Mouse (Mus musculus): ENCODE data around the gene Gm1113. TPM values are rescaled to one million over a fixed set of nuclear protein-coding genes. Genes with fewer than 3 reads are reported as not detected.

Gene Gm1113
- polyA plus RNA-seq, 1 experiment from 2014 or later, result not detected

DNA sequence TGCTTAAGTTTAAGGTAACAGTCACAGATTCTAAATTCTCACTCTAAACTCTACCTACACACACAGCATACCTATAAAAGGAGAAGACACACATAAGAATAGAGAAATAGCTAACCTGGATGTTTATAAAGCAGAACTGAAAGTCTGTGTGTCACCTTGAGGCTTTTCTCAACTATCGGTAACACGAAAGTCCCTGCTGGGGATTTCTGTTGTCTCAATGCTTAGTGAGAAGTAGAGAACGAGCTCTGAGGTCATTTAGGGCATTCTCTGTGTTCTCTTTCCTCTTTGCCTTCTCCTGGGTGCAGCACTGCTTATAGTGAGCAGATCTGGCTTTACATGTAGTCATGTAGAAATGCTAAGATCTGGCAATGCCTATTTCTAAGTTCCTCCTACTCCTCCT lies 34.1 kb downstream of the Gm1113 start:
- Histone ChIP-seq H3K9me3 (ENCODE audit: control insufficient read depth, low read length) (no peaks in the 10 kb centered on the region), H3K27me3 (ENCODE audit: control insufficient read depth, insufficient read depth, low read length) (no peaks in the 10 kb centered on the region), H3K4me2 (ENCODE audit: low read depth, severe bottlenecking) (no peak overlapping the region), H3K36me3 (ENCODE audit: control insufficient read depth, insufficient read depth, low read length) (peaks cover 5% of the 10 kb centered on the region), H3K27ac (replicated peaks; ENCODE audit: low read depth, low read length) (no peak overlapping the region), H3K4me1 (ENCODE audit: control insufficient read depth, insufficient read depth, low read length) (0 out of 2 replicates have a peak, but pooled peaks cover 2% of the 10 kb centered on the region), H3K4me3 (ENCODE audit: low read depth, low read length) (no peak overlapping the region), H3K9ac (ENCODE audit: low read length) (no peak overlapping the region)
- DNase-seq (ENCODE audit: low spot score) (no peak), ATAC-seq (ENCODE audit: insufficient number of reproducible peaks, low FRiP score, low TSS enrichment, low read depth) (no peak)
- WGBS, result 84% methylated on average over 3 of the region's 3 CpGs

DNA sequence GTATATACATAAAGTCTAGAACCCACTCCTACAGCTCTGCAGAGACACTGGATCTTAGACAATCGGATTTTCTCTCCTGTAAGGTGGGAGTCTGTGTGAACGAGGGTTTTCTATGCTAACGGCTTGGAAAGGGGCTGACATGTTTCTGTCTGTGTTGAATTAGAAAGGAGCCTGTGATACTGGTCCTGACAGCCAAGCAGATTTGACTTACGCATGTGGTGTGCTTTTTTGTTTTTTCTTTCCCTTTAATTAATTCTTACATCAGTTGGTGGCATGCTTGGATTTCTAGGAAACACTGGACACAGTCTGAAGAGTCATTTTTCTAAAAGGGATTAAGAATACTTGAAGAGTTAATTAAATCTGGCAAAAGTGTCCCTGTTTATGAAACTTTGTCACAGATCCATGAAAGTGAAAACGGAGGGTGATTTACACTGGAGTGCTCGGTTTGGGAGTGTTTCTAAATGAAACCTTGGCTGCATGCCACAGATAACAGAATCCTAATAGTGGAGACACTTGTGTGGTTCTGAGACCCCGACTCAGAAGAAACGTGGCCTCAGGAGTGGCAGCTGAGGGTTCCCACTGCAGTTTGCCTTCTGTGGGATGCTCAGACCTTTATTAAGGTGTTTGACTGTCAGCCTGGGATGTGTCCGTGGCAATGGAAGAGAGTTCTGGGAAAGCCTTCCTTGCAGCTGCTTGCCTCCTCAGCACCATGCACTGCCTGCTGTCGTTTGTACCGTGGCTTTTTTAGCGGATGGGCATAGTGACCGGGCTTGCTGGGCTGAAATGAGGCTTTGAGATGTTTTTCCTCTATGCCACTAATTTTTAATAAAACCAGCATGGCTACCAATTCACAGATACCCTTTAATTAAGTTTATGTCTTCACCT lies 35.8 kb downstream of the Gm1113 start:
- Histone ChIP-seq H3K4me3 (ENCODE audit: low read depth, low read length) (no peak overlapping the region), H3K27ac (replicated peaks; ENCODE audit: low read depth, low read length) (no peak overlapping the region), H3K4me1 (ENCODE audit: control insufficient read depth, insufficient read depth, low read length) (0 out of 2 replicates have a peak, but pooled peaks cover 2% of the 10 kb centered on the region), H3K9ac (ENCODE audit: low read length) (no peak overlapping the region), H3K27me3 (ENCODE audit: control insufficient read depth, insufficient read depth, low read length) (no peaks in the 10 kb centered on the region), H3K4me2 (ENCODE audit: low read depth, severe bottlenecking) (no peak overlapping the region), H3K36me3 (ENCODE audit: control insufficient read depth, insufficient read depth, low read length) (peaks cover 2% of the 10 kb centered on the region; the same call in 1 of the 2 replicates), H3K9me3 (ENCODE audit: control insufficient read depth, low read length) (no peaks in the 10 kb centered on the region)
- DNase-seq (ENCODE audit: low spot score) (no peak), ATAC-seq (ENCODE audit: insufficient number of reproducible peaks, low FRiP score, low TSS enrichment, low read depth) (no peak)
- 77% methylated on average over 13 of the region's 13 CpGs for WGBS

DNA sequence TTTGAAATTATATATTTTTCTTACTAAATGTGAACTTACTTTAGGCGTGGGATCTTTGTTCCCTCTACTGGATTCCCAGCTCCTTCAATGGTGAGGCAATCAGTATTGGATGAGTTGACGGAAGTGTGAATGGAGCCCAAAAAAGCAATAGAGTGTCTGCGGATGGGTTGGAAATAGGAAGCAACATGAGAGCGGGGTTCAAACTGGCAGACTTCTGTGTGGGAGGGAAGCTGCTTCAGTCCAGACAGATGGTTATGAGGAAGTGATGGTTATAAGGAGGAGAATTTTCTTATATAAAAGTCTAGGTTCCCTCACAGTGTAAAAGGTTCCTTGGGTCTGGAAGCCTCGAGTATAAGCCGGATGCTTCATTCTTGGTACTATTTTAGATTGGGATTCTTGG lies 38.6 kb downstream of the Gm1113 start:
- H3K4me3 ChIP-seq (ENCODE audit: low read depth, low read length), result no peak overlapping the region
- WGBS, result 95% methylated on average over 6 of the region's 6 CpGs
- no peak for ATAC-seq (ENCODE audit: insufficient number of reproducible peaks, low FRiP score, low TSS enrichment, low read depth)
- no peak for DNase-seq (ENCODE audit: low spot score)
- no peak overlapping the region for H3K9ac ChIP-seq (ENCODE audit: low read length)
- H3K4me2 ChIP-seq (ENCODE audit: low read depth, severe bottlenecking), result no peak overlapping the region
- no peaks in the 10 kb centered on the region for H3K27me3 ChIP-seq (ENCODE audit: control insufficient read depth, insufficient read depth, low read length)
- H3K27ac ChIP-seq (replicated peaks; ENCODE audit: low read depth, low read length), result no peak overlapping the region
- H3K36me3 ChIP-seq (ENCODE audit: control insufficient read depth, insufficient read depth, low read length), result no peaks in the 10 kb centered on the region
- no peaks in the 10 kb centered on the region for H3K9me3 ChIP-seq (ENCODE audit: control insufficient read depth, low read length)
- no peaks in the 10 kb centered on the region for H3K4me1 ChIP-seq (ENCODE audit: control insufficient read depth, insufficient read depth, low read length)

DNA sequence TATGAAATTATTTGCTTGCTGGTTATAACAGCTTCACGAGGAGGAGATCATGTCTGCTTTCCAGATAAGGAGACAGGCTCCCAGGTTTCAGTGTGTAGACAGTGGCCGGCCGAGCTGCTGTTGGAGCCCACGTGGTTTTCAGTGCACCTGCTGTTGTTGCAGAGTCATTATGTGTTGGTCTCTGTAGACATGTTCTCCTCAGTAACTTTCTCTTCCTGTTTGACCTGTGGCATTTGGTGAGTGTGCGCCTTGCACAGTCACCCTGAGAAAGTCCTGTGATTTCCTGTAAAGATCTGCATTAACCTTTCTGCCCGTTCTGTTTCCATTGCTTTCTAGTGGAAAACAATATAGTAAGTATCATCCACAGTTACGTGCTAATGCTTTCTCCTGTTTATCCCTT lies 42.7 kb downstream of the Gm1113 start:
- Histone ChIP-seq H3K9me3 (ENCODE audit: control insufficient read depth, low read length) (no peaks in the 10 kb centered on the region), H3K27ac (replicated peaks; ENCODE audit: low read depth, low read length) (no peak overlapping the region), H3K27me3 (ENCODE audit: control insufficient read depth, insufficient read depth, low read length) (no peaks in the 10 kb centered on the region), H3K4me2 (ENCODE audit: low read depth, severe bottlenecking) (no peak overlapping the region), H3K4me3 (ENCODE audit: low read depth, low read length) (no peak overlapping the region), H3K4me1 (ENCODE audit: control insufficient read depth, insufficient read depth, low read length) (no peaks in the 10 kb centered on the region), H3K36me3 (ENCODE audit: control insufficient read depth, insufficient read depth, low read length) (peaks cover 3% of the 10 kb centered on the region; the same call in 1 of the 2 replicates), H3K9ac (ENCODE audit: low read length) (no peak overlapping the region)
- DNase-seq (ENCODE audit: low spot score) (no peak), ATAC-seq (ENCODE audit: insufficient number of reproducible peaks, low FRiP score, low TSS enrichment, low read depth) (no peak)
- 86% methylated on average over 7 of the region's 7 CpGs for WGBS

DNA sequence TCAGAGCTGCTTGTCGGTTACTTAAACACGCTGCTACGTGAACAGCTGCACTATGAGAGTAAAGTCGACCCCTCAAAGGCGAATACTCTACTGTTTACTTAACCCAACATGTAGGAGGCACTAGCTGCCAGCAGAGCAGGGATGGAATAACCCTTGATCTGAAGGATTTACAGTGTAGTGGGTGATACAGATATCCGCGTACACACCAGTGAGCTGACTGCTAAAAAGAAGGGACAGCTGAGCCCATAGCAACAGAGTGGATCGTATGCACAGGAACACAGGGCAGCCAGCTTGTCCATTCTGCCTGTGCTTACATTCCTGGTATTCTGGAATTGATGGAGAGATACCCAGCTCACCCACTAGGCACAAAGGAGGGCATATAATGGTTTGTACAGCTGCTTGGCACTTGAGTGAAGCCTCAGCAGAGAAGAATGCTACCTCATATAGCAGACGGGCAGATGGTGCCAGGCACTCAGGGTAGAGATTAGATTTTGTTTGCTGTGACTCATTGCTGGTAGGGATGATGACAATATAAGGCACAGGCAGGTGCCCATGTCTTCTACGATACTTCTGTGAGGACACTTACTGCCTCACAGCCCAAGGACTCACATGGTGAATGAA lies 43.9 kb downstream of the Gm1113 start:
- H3K9me3 ChIP-seq (ENCODE audit: control insufficient read depth, low read length), result no peaks in the 10 kb centered on the region
- no peak overlapping the region for H3K4me2 ChIP-seq (ENCODE audit: low read depth, severe bottlenecking)
- H3K27me3 ChIP-seq (ENCODE audit: control insufficient read depth, insufficient read depth, low read length), result no peaks in the 10 kb centered on the region
- H3K36me3 ChIP-seq (ENCODE audit: control insufficient read depth, insufficient read depth, low read length), result peaks cover 3% of the 10 kb centered on the region; the same call in 1 of the 2 replicates
- WGBS, result 87% methylated on average over 10 of the region's 10 CpGs
- no peaks in the 10 kb centered on the region for H3K4me1 ChIP-seq (ENCODE audit: control insufficient read depth, insufficient read depth, low read length)
- DNase-seq (ENCODE audit: low spot score) (no peak), ATAC-seq (ENCODE audit: insufficient number of reproducible peaks, low FRiP score, low TSS enrichment, low read depth) (no peak)
- no peak overlapping the region for H3K9ac ChIP-seq (ENCODE audit: low read length)
- no peak overlapping the region for H3K27ac ChIP-seq (replicated peaks; ENCODE audit: low read depth, low read length)
- H3K4me3 ChIP-seq (ENCODE audit: low read depth, low read length), result no peak overlapping the region

DNA sequence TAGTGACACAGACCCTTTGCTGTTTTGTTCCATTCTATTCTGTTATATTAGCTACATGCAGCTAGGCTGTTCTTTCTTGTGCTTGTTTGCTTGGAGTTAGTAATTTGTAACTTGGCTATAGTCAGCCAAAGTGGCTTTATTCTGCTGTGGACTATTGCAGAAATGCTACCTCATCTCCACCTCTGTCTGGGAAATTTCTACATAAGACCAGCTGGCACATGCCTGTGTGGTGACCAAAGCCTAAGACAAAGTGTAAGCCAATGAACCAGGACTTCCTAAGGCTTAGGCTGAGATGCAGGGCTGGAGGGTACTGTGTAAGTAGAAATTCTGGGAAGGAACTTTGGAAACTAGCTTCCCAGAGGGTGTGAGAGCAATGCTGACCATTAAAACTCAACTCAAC lies 49.2 kb downstream of the Gm1113 start:
- Histone ChIP-seq H3K4me3 (ENCODE audit: low read depth, low read length) (no peak overlapping the region), H3K27ac (replicated peaks; ENCODE audit: low read depth, low read length) (no peak overlapping the region), H3K9ac (ENCODE audit: low read length) (no peak overlapping the region), H3K4me1 (ENCODE audit: control insufficient read depth, insufficient read depth, low read length) (peaks cover 3% of the 10 kb centered on the region; the same call in 1 of the 2 replicates), H3K36me3 (ENCODE audit: control insufficient read depth, insufficient read depth, low read length) (peaks cover 3% of the 10 kb centered on the region; the same call in 1 of the 2 replicates), H3K9me3 (ENCODE audit: control insufficient read depth, low read length) (no peaks in the 10 kb centered on the region), H3K4me2 (ENCODE audit: low read depth, severe bottlenecking) (no peak overlapping the region), H3K27me3 (ENCODE audit: control insufficient read depth, insufficient read depth, low read length) (no peaks in the 10 kb centered on the region)
- DNase-seq (ENCODE audit: low spot score) (no peak), ATAC-seq (ENCODE audit: insufficient number of reproducible peaks, low FRiP score, low TSS enrichment, low read depth) (no peak)

DNA sequence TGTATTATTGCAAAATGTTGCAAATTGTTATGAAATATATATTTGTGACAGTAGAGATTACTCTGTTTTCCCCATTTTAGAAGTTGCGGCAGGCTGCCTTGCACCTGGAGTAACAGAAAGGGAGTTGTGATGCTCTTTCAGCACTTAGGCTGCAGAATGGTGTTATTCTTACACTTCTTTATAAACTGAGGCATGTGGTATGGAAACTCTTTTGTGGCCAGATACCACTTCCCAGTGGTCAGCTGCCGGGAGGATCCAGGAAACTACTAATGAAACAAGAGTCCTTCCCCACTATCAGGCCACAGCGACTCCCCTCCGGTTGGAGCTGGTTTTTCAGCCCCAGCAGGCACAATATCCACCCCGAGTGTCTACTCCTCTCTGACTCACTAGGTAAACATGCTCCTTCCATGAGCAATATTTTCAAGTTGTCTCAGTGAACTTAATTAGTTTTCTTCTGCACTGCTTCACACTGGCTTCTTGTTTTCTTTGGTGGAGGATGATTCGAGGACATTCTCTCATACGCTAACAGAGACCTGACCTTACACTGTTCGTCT lies 50.7 kb downstream of the Gm1113 start:
- no peak for DNase-seq (ENCODE audit: low spot score)
- H3K9ac ChIP-seq (ENCODE audit: low read length), result no peak overlapping the region
- no peak overlapping the region for H3K27ac ChIP-seq (replicated peaks; ENCODE audit: low read depth, low read length)
- no peaks in the 10 kb centered on the region for H3K27me3 ChIP-seq (ENCODE audit: control insufficient read depth, insufficient read depth, low read length)
- H3K4me2 ChIP-seq (ENCODE audit: low read depth, severe bottlenecking), result no peak overlapping the region
- H3K9me3 ChIP-seq (ENCODE audit: control insufficient read depth, low read length), result no peaks in the 10 kb centered on the region
- ATAC-seq (ENCODE audit: insufficient number of reproducible peaks, low FRiP score, low TSS enrichment, low read depth), result no peak
- H3K4me3 ChIP-seq (ENCODE audit: low read depth, low read length), result no peak overlapping the region
- 78% methylated on average over 8 of the region's 8 CpGs for WGBS
- peaks cover 5% of the 10 kb centered on the region; the same call in 1 of the 2 replicates for H3K36me3 ChIP-seq (ENCODE audit: control insufficient read depth, insufficient read depth, low read length)
- H3K4me1 ChIP-seq (ENCODE audit: control insufficient read depth, insufficient read depth, low read length), result peaks cover 3% of the 10 kb centered on the region; the same call in 1 of the 2 replicates

DNA sequence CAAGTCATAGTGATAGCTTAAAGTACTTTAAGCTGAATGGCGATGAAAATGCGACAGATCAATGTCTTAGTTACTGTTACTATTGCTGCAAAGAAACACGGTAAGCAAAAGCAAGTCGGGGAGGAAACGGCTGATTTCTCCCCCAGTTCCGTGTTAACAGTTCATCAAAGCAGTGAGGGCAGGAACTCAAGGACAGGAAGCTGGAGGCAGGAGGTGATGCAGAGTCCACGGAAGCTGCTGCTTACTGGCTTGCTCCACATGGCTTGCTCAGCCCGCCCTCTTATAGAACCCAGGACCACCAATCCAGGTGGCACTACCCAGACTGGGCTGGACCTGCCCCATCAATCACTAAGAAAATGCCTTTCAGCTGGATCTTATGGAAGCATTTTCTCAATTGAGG lies 58.5 kb downstream of the Gm1113 start:
- H3K27me3 ChIP-seq (ENCODE audit: control insufficient read depth, insufficient read depth, low read length), result no peaks in the 10 kb centered on the region
- DNase-seq (ENCODE audit: low spot score), result no peak
- ATAC-seq (ENCODE audit: insufficient number of reproducible peaks, low FRiP score, low TSS enrichment, low read depth), result no peak
- H3K4me1 ChIP-seq (ENCODE audit: control insufficient read depth, insufficient read depth, low read length), result no peaks in the 10 kb centered on the region
- H3K36me3 ChIP-seq (ENCODE audit: control insufficient read depth, insufficient read depth, low read length), result peaks cover 9% of the 10 kb centered on the region; the same call in 1 of the 2 replicates
- no peak overlapping the region for H3K9ac ChIP-seq (ENCODE audit: low read length)
- no peak overlapping the region for H3K4me3 ChIP-seq (ENCODE audit: low read depth, low read length)
- WGBS, result 68% methylated on average over 8 of the region's 8 CpGs
- H3K9me3 ChIP-seq (ENCODE audit: control insufficient read depth, low read length), result no peaks in the 10 kb centered on the region
- no peak overlapping the region for H3K27ac ChIP-seq (replicated peaks; ENCODE audit: low read depth, low read length)
- H3K4me2 ChIP-seq (ENCODE audit: low read depth, severe bottlenecking), result no peak overlapping the region
